Mouse (Mus musculus) embryonic fibroblast, embryonic 13.5 days (primary cell): ENCODE data around the gene C9orf72.

Experiments
- CTCF ChIP-seq: IDR thresholded peaks from 2 replicates; pipeline ENCODE4 v1.5.1; 2011; ENCODE audit warnings: mild to moderate bottlenecking, control low read depth, low read length, moderate library complexity, borderline replicate concordance; ENCODE audit not compliant: insufficient read depth
- POLR2A ChIP-seq: IDR thresholded peaks from 2 replicates; pipeline ENCODE4 v1.6.1; 2011; ENCODE audit warnings: low read depth, mild to moderate bottlenecking, control low read depth, low read length, moderate library complexity

- TF ChIP-seq CTCF = no peak
- TF ChIP-seq POLR2A = no peak
These were observed 47.9 kb downstream of the C9orf72 start for GRCm38 (mm10) chr4:35177926-35178645.
